Comparison of ENCODE assay signal across 9 mouse cellular contexts in genomic region chr11:117792281-117792888, GRCm38 (mm10). TPM values are rescaled to one million over a fixed set of nuclear protein-coding genes. Genes with fewer than 3 reads are reported as not detected.
DNase-seq lines count a peak whose midpoint lies in the region; ATAC-seq lines count a peak whose summit lies in the region.
"Had no signal": no experiment of that assay in that cellular context is flagged by ENCODE, and none has a peak within 500 bp of the region (broad histone marks: within the 10 kb centered on the region; RNA-seq: fewer than 3 reads in every experiment).

No protein-coding gene starts in this region.

- no peaks in the 10 kb centered on the region for H3K36me3 ChIP-seq in embryonic facial prominence, embryonic 14.5 days (ENCODE audit: control insufficient read depth, insufficient read depth, low read length)
- no peaks in the 10 kb centered on the region for H3K36me3 ChIP-seq in macrophage (ENCODE audit: inconsistent target)

- H3K27ac ChIP-seq in embryonic facial prominence, embryonic 14.5 days (replicated peaks; ENCODE audit: low read depth, low read length), result no peak overlapping the region
- peak overlapping the region; percentile 27 for H3K27ac ChIP-seq in macrophage

- ATAC-seq in embryonic facial prominence, embryonic 14.5 days (ENCODE audit: low read depth), result peak; percentile 19; the same call in 1 of the 2 replicates

- peak overlapping the region; percentile 16; the same call in 1 of the 2 replicates for H3K4me3 ChIP-seq in embryonic facial prominence, embryonic 14.5 days (ENCODE audit: low read depth, low read length)
- H3K4me3 ChIP-seq in macrophage (ENCODE audit: inconsistent target), result peak overlapping the region; percentile 0; the same call in 1 of the 2 replicates

- H3K79me2 ChIP-seq in macrophage (ENCODE audit: inconsistent target), result no peaks in the 10 kb centered on the region

- peaks cover 9% of the 10 kb centered on the region for H3K4me1 ChIP-seq in embryonic facial prominence, embryonic 14.5 days (ENCODE audit: control insufficient read depth, insufficient read depth, low read length)

- 3% methylated on average over 22 of the region's 22 CpGs for WGBS in embryonic facial prominence, embryonic 14.5 days
- 6% methylated on average over 22 of the region's 22 CpGs for WGBS in macrophage (ENCODE audit: missing documents)

- peak overlapping the region; percentile 49 for H3K4me2 ChIP-seq in embryonic facial prominence, embryonic 14.5 days (ENCODE audit: low read depth, low read length)

- DNase-seq in testis, postnatal 14 days (ENCODE audit: low spot score), result peak; percentile 62
- DNase-seq in testis, postnatal 10 days (ENCODE audit: low spot score), result no peak
- peak; percentile 66 for DNase-seq in embryonic facial prominence, embryonic 14.5 days (ENCODE audit: low spot score)
- DNase-seq in kidney, postnatal 14 days, result peak; percentile 90
- peak; percentile 62 for DNase-seq in thymus, postnatal 0 days (ENCODE audit: low spot score)
- no peak for DNase-seq in layer of hippocampus, adult 9-10 months (ENCODE audit: low spot score)
- no peak for DNase-seq in gastrocnemius, postnatal 4 days (ENCODE audit: low spot score in 2 of 2)

- H3K27me3 ChIP-seq in embryonic facial prominence, embryonic 14.5 days (replicated peaks; ENCODE audit: control insufficient read depth, insufficient read depth, low read length), result no peaks in the 10 kb centered on the region

- peak overlapping the region; percentile 46; the same call in 1 of the 2 replicates for H3K9ac ChIP-seq in embryonic facial prominence, embryonic 14.5 days (ENCODE audit: low read depth, low read length)

- no peaks in the 10 kb centered on the region for H3K9me3 ChIP-seq in embryonic facial prominence, embryonic 14.5 days (ENCODE audit: control insufficient read depth, low read length)

RNA-seq across cellular contexts. Expression of gene 6030468B19Rik, which starts 5.1 kb away (rescaled TPM):
- not detected in 2 replicates for polyA plus RNA-seq in embryonic facial prominence, embryonic 14.5 days (2014; fragmentation: Nextera tagmentation; extraction: Ambion mirVana)
- total RNA-seq in macrophage (2018; cell fraction: chromatin; rRNA removed), result not detected
- total RNA-seq in macrophage (2018; cell fraction: cytosol; rRNA removed), result not detected
- not detected for total RNA-seq in macrophage (2018; cell fraction: nucleus; rRNA removed)
- polyA plus RNA-seq in macrophage (2018), result not detected in 3 replicates
- polyA plus RNA-seq in thymus, postnatal 0 days (2015; fragmentation: Nextera tagmentation; extraction: Ambion mirVana), result 0.21 and 0.55 TPM in 2 replicates
- total RNA-seq in gastrocnemius, postnatal 4 days (2021), result not detected
- total RNA-seq: heart, adult 18-20 months had no signal

RNA-seq across cellular contexts. Expression of gene Tmc6, which starts 10.4 kb away (rescaled TPM):
- polyA plus RNA-seq in embryonic facial prominence, embryonic 14.5 days (2014; fragmentation: Nextera tagmentation; extraction: Ambion mirVana), result 16.5 and 17.6 TPM in 2 replicates
- total RNA-seq in macrophage (2018; cell fraction: chromatin; rRNA removed), result 10 to 100 TPM in 24 of 26 experiments, 1 to 10 TPM in 2; 8.5 to 80.6 (median 27.5) TPM
- total RNA-seq in macrophage (2018; cell fraction: cytosol; rRNA removed), result 10 to 100 TPM in 14 of 26 experiments, 1 to 10 TPM in 12; 4.6 to 23.6 (median 10.7) TPM
- 10 to 100 TPM in 20 of 26 experiments, 1 to 10 TPM in 6; 8.2 to 54.5 (median 17.3) TPM for total RNA-seq in macrophage (2018; cell fraction: nucleus; rRNA removed)
- polyA plus RNA-seq in macrophage (2018), result 11.1 to 22.1 TPM (median 17.9 TPM) in 3 replicates
- 46.7 and 58.9 TPM in 2 replicates for polyA plus RNA-seq in thymus, postnatal 0 days (2015; fragmentation: Nextera tagmentation; extraction: Ambion mirVana)
- 10 to 100 TPM; 17.9 to 25.2 TPM for total RNA-seq in gastrocnemius, postnatal 4 days (2021)

RNA-seq across cellular contexts. Expression of gene Tmc8, which starts 10.5 kb away (rescaled TPM):
- 1.1 and 1.3 TPM in 2 replicates for polyA plus RNA-seq in embryonic facial prominence, embryonic 14.5 days (2014; fragmentation: Nextera tagmentation; extraction: Ambion mirVana)
- 10 to 100 TPM in 3 of 26 experiments, 1 to 10 TPM in 21, under 1 TPM in 2; 0.33 to 13.2 (median 2.9) TPM for total RNA-seq in macrophage (2018; cell fraction: chromatin; rRNA removed)
- 1 to 10 TPM in 21 of 26 experiments, under 1 TPM in 5; 0.47 to 7.0 (median 2.4) TPM for total RNA-seq in macrophage (2018; cell fraction: cytosol; rRNA removed)
- total RNA-seq in macrophage (2018; cell fraction: nucleus; rRNA removed), result 10 to 100 TPM in 3 of 26 experiments, 1 to 10 TPM in 20, under 1 TPM in 3; 0.82 to 13.0 (median 3.1) TPM
- polyA plus RNA-seq in macrophage (2018), result 3.2 to 4.9 TPM (median 4.8 TPM) in 3 replicates
- 37.5 and 41.1 TPM in 2 replicates for polyA plus RNA-seq in thymus, postnatal 0 days (2015; fragmentation: Nextera tagmentation; extraction: Ambion mirVana)
- 1 to 10 TPM; 1.8 to 2.0 TPM for total RNA-seq in gastrocnemius, postnatal 4 days (2021)

RNA-seq across cellular contexts. Expression of gene Gm20708, which starts 17.1 kb away (rescaled TPM):
- polyA plus RNA-seq in embryonic facial prominence, embryonic 14.5 days (2014; fragmentation: Nextera tagmentation; extraction: Ambion mirVana), result 0.25 and 0.86 TPM in 2 replicates
- 10 to 100 TPM in 20 of 26 experiments, 1 to 10 TPM in 6; 2.7 to 18.9 (median 12.5) TPM for total RNA-seq in macrophage (2018; cell fraction: chromatin; rRNA removed)
- total RNA-seq in macrophage (2018; cell fraction: cytosol; rRNA removed), result 1 to 10 TPM in 15 of 26 experiments, under 1 TPM in 11; 0.44 to 2.5 (median 1.1) TPM
- total RNA-seq in macrophage (2018; cell fraction: nucleus; rRNA removed), result 10 to 100 TPM in 5 of 26 experiments, 1 to 10 TPM in 21; 1.1 to 15.8 (median 6.8) TPM
- polyA plus RNA-seq in macrophage (2018), result 0.79 to 1.5 TPM (median 1.5 TPM) in 3 replicates
- 0.13 and 0.48 TPM in 2 replicates for polyA plus RNA-seq in thymus, postnatal 0 days (2015; fragmentation: Nextera tagmentation; extraction: Ambion mirVana)
- total RNA-seq in gastrocnemius, postnatal 4 days (2021), result 1 to 10 TPM; 3.3 to 3.6 TPM

RNA-seq across cellular contexts. Expression of gene Syngr2, which starts 17.1 kb away (rescaled TPM):
- polyA plus RNA-seq in embryonic facial prominence, embryonic 14.5 days (2014; fragmentation: Nextera tagmentation; extraction: Ambion mirVana), result 74.0 and 78.6 TPM in 2 replicates
- 10 to 100 TPM; 31.8 to 86.4 (median 54.3) TPM for total RNA-seq in macrophage (2018; cell fraction: chromatin; rRNA removed)
- 100 to 1,000 TPM; 120 to 182 (median 142) TPM for total RNA-seq in macrophage (2018; cell fraction: cytosol; rRNA removed)
- total RNA-seq in macrophage (2018; cell fraction: nucleus; rRNA removed), result 100 to 1,000 TPM in 14 of 26 experiments, 10 to 100 TPM in 12; 59.2 to 135 (median 103) TPM
- polyA plus RNA-seq in macrophage (2018), result 138 to 194 TPM (median 167 TPM) in 3 replicates
- 100.0 and 116 TPM in 2 replicates for polyA plus RNA-seq in thymus, postnatal 0 days (2015; fragmentation: Nextera tagmentation; extraction: Ambion mirVana)
- 10 to 100 TPM; 87.9 to 88.6 TPM for total RNA-seq in gastrocnemius, postnatal 4 days (2021)

Comparison
In these comparisons a context has a peak if more than half of its experiments do, and no peak if none do; other contexts are left out.
1. DNase-seq: peak in testis, postnatal 14 days (single experiment), embryonic facial prominence, embryonic 14.5 days (single experiment), kidney, postnatal 14 days (single experiment) and thymus, postnatal 0 days (single experiment); none in testis, postnatal 10 days (single experiment), layer of hippocampus, adult 9-10 months (single experiment) and gastrocnemius, postnatal 4 days (0 of 2).